Mouse (Mus musculus) c-Kit-positive CD71-positive TER-119-negative erythroid progenitor cells, embryonic 14.5 days (primary cell): ENCODE measurements around the gene Rgs6.
A peak's percentile ranks its signal among the peaks of the same experiment; 100 is the strongest.

ENCODE experiments used
- DNase-seq: peaks from one replicate; pipeline ENCODE4 v3.0.0-alpha.2; 2013; ENCODE audit warnings: low read depth

Rgs6 gene

DNA sequence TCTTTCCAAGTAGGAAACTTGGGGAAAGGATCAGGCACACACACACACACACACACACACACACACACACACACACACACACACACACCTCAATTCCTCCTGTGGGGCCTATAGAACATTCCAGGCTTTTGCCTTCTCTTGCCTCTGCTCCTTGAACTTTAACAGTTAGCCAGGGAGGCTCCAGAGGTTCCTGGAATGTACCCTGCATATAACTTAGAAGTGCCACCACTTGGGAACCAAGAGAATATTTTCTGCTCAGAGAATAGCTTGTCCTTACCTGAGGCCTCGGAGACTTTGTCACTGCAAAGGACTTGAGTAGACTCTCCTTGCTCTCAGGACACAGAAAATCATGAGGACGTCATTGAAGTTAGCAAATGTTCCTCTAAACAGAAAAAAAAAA is 548.4 kb downstream of the Rgs6 start:
- DNase-seq: no peak

DNA sequence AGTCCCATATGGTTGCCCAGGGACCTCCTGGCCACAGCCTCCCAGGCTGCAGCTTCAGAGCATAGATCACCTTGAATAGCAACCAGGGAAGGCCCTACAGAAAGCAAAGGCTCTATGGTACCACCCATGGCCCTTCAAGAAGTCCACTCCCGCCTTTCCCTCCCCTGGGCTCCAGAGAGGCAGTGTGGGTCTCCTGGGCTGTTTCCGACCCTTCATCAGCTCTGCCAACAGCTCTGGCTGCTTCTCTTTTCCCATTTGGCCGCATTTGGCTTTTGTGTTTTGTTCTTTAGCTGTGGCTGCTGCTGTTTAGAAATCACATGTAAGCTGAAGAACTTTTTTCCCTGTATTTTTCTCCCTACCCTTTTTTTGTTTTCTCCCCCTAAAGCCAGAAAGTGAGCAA is 548.9 kb downstream of the Rgs6 start:
- DNase-seq: no peak

DNA sequence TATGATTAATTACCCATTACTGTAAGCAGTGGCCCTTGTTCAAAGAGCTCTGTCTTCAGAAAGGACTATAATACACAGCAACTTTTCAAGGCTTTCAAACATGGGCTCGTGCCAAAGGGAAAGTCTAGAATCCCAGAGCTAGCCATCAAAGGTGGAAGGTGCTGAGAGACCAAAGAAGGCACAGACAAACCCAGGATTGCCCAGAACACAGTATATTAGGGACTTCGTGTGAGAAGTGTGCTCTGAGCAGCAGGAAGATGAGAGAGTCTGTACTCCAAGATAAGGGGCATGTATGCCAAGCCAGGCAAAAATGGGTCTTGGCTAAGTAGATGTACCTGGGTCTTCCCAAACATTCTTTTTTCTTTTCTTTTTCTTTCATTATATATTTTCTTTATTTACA is 553.1 kb downstream of the Rgs6 start:
- peak; percentile 54 for DNase-seq

DNA sequence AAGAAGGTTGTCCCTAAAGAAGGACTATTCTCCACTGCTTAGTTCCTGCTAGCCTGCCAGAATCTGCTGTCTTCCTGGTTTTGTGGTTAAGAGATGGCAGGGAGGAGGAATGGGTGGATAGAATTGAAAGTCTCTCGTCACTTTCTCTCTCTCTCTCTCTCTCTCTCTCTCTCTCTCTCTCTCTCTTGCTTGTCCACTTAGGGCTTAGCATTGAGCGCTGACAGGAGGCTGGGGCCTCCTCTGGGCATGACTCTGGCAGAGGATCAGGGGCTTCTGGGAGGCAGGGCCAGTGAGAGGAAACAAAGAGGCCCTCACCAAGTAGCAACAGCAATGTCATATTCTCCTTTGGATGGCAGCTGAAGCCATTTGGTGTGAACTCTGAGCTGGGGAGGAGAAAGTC is 554.4 kb downstream of the Rgs6 start:
- DNase-seq: no peak

DNA sequence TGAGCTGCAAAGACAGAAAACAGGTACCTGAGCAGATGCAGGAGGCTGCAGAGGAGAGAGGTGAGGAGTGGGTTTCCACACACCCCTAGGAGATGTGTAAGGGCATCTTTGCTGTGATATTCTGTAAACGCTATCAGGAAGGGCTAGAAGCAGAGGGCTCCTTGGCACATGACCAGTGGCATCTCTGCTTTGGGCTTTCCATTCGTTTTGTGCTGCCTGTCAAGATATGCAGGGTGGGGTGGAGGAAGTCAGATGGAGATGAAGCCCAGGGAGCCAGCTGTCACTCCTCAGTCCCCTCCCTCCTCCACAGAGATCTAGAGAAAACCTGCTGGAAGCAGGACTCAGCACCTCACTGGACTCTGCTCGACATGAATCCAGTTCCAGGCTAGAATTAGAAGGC is 555.0 kb downstream of the Rgs6 start:
- peak; percentile 40 for DNase-seq

DNA sequence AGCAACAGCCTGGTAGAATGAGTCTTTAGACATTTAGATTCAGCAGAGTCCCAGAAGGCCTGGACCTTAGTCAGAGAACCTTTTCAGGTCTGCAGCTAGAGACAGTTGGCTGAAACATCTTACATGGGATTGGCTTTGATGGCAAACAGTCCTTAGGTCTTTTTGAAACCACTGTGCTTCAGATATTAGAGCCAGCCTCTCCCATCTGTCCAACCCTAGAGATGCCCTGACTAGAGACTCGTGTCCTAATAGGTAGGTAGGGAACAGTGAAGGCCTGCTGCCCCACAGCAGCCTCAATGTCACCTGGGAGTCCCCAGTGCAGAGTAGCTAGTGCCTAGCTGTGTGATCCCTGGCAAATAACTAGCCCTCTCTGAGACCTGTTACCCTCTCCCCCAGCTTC is 555.5 kb downstream of the Rgs6 start:
- DNase-seq: no peak

DNA sequence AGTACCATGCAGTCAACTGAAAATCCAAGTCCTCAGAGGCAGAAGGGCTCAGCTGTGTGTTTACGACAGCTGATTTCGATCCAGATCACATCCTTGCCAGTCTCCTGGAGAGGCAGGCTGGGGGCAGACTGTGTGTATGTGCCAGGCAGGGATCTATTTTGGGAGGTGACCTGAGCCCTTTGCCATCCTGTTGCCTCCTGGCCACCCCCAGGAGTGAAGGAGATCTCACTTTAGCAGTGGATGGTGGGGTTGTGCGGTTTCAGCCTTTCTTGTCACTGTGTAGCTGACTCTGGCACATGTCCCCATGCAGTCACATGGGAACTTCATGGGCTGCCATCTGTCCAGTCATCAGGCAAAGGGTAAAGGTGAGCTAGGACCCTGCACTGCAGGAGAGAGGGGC is 557.0 kb downstream of the Rgs6 start:
- no peak for DNase-seq

DNA sequence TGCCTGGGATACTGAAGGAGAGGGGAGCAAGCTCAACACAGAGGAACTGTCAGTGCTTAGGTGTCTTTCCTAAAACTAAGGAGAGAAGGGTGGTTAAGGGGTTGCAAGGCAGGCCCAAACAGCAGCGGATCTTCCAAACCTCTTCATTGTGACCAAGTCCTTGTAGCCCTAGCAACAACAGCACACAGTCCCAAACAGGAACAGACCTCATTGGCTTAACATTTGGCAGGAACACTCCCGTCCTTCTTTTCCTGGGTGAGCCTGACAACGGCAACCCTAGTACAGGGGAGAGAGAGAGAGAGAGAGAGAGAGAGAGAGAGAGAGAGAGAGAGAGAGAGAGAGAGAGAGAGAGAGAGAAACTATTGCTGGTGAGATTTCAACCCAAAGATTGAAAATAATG is 557.8 kb downstream of the Rgs6 start:
- DNase-seq: no peak

DNA sequence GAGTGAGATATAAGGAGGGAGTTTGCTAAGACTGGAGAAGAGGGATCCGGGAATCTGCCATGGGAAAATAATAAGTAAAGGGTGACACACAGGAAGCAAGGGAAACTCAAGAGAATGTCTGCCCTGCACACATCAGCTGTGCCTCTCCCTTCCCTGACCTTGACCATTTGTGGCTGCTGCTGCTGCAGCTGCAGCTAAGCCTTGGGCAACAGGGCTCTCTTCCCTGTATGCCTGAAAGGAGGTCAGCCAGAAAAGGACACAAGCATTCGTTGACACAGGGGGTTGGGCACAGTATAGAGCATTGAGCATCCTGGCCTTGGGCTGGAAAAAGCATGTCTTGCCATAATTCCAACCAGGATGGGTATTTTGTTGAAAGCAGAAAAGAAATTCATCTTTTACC is 558.8 kb downstream of the Rgs6 start:
- DNase-seq: no peak

DNA sequence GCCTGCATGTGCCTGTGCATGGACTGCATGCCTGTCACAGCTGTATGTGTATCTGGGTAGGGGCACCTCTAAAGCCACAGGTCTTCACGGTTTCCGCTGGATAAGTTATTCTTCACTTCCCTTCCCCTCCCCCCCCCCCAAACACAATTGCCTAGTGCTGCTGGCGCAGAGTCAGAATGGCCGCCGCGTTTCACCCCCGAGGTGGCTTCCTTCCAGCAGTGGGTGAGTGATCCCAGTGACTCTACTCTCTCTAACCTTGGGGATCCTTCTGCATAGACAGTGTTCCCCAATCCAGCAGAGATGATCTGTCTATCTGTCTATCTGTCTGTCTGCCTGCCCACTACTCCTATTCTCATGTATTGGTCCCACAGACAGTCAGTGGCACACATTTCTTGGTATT is 561.9 kb downstream of the Rgs6 start:
- no peak for DNase-seq

DNA sequence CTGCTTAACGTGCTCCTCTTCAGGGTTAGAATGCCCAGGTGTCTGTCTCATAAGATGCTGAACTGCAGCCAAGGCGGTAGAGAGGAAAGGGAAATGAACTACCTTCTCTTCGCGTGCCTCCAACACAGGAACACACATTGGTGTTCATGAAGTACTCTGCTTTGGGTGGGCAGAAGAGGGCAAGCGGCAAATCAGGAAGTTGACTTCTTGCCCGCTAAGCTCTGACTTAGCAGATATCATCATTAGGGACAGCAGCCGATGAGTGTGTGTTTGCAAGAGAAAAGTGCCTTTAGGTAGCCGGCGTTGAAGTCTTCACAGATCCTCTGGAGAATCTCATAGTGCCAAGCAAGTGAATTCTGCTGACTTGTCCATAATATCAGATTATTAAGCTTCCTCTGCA is 562.7 kb downstream of the Rgs6 start:
- no peak for DNase-seq

DNA sequence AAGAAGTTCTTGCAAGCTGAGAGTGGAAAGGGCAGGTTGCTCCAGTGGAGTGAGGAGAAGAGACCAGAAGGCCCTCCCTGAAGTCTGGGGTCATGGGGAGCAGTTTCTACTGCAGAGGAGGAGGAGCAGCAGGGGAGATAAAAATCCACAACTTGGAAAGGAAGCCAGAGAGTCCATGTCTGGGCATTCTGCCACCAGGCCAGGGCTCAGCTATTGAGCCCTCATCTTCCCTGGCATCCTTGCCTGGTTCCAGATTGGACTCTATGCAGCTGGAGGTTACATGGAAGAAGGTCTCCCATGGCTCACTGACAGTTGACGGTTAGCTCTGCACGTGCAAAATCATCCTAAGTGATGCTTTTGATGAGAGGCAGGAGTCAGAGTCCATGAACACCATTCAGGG is 563.4 kb downstream of the Rgs6 start:
- no peak for DNase-seq

DNA sequence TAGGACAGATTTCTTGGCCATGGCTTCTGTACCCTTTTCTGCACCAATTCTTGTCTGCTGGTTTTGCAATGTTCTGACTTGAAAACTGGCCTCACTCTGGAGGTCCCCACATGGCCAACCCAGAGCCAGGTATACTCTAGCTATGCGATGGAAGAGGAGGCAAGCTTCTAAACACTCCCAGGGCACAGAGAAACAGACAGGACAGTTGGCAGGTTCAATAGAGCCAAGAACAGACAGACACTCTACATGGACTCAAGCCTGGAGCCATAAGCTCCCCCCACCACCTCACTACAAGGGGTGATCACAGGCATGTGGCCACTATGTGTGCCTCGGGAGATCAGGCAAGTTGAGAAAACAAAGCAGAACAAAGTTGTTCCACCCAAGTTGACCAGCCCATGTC is 572.1 kb downstream of the Rgs6 start:
- DNase-seq: no peak

DNA sequence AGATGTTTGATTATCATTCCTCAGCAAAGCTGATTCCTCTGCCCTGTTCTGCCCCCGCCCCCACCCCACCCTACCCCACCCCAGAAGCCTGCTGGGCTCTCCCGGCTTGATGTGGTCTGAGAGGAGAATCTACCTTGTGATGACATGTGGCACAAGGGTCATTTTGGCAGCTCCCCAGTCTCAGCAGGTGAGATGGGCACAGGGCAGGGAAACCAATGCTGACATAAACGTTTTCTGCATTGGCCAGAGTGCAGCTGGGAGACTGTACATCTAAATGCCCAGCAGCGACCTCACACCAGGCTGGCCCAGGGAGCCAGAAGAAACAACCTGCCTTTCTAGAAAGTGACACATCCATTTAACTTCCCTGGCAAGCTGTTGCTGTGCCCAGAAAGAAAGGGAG is 572.6 kb downstream of the Rgs6 start:
- no peak for DNase-seq

DNA sequence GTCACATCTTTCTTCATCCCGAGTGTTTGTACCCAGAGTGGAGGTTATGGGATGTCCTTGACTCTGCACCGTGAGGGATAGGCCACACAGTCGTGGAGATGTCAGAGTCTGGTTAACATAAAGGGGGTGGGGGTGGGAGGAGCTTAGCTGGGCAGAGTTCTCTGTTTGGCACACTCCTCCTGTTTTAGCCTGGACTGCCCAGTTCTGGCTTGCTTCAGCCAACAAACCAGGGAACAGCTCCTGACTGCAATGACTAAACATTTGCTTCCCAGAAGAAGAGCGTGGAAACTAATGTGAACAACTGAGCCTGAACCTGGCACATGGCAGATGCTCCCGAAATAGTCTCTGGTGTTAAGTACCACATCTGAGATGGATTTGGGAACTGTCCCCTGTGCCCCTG is 575.6 kb downstream of the Rgs6 start:
- DNase-seq: no peak

DNA sequence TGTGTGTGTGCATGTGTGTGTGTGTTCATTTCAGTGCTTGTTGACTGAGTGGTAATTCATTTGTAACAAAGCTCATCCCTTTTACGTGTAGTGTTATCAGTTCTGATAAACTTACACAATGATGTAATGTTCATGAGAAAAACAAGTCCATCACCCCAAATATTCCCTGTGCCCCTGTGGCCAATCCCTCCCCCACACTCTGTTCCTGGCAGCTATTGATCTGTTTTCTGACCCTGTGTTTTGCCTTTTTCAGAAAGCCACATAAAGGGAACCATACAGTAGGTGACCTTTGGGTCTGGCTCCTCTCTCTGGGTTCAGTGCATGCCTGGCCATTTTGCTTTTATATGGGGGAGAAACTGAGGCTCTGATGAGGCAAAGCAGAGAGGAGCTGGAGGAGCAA is 577.0 kb downstream of the Rgs6 start:
- DNase-seq: no peak

DNA sequence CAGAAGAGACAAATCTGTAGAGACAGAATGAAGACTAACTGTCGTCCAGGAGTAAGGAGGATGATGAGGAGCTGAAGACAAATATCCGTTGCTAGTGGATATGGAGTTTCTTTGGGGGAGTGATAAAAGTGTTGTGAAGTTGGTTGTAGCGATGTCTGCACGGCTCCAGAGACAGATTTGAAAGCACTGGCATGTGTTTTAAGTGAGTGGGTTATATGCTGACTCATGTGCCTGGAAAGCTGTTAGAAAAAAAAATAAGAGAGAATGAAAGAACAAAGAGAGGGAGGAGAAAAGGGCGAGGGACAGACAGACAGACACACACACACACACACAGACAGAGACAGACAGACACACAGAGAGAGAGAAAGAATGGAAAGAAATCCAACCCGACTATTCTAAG is 580.2 kb downstream of the Rgs6 start:
- DNase-seq: no peak

DNA sequence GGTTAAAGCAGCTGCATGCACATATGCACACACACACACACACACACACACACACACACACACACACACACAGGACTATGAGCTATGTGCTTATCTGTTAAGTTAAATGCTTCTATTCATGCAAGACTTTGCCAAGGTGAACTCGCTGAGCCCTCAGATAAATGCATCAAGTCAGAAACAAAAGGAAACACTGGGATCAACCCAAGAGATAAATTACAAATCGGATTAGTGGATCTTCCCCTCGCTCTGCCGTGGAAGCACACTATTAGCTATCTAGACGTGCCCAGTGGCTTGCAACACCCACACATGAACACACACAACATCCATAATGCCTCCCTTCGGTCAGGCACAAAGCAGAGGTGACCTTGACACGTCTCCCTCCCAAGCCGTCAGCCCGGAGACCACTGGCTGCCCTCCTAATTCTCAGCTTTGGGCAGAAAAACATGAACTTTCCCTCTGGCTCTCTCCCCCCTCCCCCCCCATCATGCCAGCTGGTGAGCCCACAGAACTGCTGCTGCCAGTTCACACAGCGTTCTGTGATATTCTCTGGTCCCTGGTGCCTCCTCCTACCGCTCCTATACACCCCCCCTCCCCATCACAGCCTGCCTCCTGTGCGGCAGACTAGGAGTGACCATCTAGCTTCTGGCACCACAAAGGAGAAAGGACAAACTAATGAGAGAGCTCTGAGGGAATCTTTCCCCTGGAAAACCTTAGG is 581.6 kb downstream of the Rgs6 start:
- DNase-seq: no peak

DNA sequence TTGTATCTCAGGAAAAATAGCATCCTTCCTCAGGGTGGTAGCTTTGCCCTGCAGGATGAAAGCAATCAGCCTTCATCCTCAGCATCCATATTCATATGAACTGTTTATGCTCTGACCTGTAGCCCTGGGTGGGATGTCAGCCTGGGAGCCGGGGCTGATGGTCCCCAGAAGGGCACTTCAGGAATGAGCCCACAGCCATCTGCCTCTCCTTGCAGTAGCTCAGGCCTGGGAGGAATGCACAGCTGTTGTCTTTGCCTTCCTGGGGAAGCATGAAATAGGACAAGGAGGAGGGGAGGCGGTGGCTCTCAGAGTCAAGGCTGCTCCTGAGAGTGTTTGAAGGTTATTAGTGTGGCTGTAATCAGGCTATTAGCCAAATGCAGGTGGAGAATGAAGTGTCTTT is 590.7 kb downstream of the Rgs6 start:
- no peak for DNase-seq

DNA sequence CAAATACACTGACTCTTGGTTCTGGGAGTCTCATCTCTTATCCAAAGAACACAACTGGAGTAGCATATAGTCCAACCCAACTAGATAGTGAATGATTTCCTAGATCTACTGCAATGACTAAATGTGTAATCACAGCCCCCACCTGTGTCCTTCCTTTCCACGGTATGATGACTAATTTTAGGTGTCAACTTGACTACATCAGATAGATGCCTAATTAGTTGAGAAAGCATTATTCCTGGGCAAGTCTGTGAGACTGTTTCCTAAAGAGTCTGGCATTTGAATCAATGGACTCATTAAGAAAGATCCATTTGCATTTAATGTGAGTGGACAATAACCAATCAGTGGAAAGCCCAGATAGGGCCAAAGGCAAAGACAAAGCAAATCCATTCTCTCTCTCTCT is 591.8 kb downstream of the Rgs6 start:
- DNase-seq: no peak

DNA sequence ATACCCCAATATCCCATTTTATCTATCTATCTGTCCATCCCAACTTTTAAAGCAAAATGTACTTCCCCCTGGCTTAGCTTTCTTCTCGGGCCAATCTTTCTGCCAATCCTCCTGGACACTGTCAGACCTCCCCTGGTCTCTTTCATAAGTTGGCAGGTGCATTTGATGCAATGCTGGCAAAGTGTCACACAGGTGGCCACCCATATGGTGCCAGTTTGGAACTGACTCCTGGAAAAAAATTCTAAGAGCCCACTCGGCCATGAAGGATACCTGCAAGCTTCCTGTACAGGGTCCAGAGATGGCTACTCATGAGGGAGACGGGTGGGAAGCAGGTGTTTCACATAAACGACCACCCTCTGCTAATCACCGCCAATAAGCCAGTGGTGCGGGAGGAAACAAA is 592.5 kb downstream of the Rgs6 start:
- no peak for DNase-seq

DNA sequence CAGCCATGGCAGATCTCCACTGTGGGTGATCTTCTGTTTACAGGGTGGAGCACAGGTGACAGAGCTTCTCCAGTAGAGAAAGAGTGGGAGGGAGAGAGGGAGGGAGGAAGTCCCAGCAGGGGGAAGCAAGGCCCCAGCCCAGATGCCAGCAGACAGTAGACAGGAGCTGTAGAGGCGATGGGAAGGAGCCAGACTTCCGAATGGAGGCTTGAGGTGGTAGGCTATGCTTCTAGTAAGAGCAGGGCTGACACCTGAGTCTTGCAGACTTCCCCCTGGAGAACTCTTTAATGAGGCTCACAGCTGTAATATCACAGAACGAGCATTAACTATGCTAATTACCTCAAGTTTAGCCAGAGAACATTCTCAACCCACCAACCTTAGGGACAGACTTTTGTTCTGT is 613.6 kb downstream of the Rgs6 start:
- DNase-seq: no peak

DNA sequence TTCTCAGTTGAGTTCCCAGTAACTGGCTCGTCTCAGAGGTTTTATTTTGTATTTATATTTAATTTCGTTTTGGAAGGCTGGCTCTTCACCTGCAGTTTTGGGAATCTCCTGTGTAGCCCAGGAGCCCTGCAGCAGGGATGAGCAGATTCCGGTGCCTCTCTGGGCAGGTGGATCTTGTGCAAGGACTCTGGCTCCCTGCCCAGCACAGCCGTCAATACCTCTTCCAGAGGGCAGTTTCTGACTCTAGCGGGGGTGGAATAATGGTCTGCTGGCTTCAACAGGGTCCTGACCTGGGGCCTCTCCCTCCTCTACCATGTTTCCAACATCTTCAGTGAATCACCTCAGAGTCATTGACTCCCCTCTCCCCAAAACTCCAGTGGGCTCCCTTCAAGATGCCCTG is 616.3 kb downstream of the Rgs6 start:
- no peak for DNase-seq

DNA sequence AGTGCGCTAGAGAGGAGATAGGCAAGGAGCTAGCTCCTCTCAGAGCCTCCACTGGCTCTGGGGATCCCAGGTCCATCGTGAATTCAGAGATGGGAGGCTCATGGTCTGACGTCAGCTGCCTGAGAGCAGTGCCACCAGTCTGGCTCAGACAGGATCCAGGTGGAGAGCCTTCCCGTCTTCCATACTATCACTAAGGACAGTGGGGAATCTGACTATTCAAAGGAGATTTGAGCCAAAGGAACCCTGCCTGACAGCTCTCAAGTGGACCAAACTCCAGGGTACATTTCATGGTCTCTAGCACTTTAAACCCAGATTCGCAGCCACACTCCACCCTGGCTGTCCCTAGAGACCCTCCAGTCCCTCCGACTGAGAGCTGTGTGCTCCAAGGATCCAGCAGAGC is 618.8 kb downstream of the Rgs6 start:
- no peak for DNase-seq

DNA sequence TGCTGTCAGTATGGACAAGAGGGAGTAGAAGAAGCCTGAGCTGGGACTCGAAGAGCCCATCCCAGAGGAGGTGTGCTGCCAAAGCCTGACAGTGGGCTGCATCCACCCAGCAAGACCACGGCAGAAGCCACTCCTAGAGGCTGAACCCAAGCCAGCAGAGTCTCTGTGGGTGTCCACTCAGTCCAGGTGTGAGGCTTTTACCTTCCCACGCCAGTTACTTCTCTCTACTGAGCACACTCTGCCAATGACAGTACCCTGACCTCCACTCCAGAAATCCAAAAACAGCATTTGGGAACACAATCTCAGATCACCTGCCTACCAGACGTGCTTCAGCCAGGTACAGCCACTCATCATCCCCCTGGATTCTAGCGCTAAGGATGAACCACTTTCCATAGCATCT is 619.4 kb downstream of the Rgs6 start:
- DNase-seq: no peak
